Mouse (Mus musculus) frontal cortex, postnatal 36 days (tissue): Measurements from ENCODE around the gene Morn3.

Experiments
- DNase-seq, 2 experiments: peaks; one replicate each; pipeline ENCODE4 v3.0.0; 2022; ENCODE audit warnings: low spot score in 2 of 2

Gene Morn3

GRCm38 (mm10) chr5:123060706-123061401 lies 14.0 kb upstream of the Morn3 start:
- DNase-seq = no peak

- DNase-seq = peak in 1 of 2 experiments; percentile 49
Measured at GRCm38 (mm10) chr5:123059757-123060520, 13.1 kb upstream of the Morn3 start.

- DNase-seq = no peak
Measured at GRCm38 (mm10) chr5:123058251-123059102, 11.7 kb upstream of the Morn3 start.

GRCm38 (mm10) chr5:123057366-123058250 lies 10.8 kb upstream of the Morn3 start:
- peak; percentile 99 for DNase-seq

- DNase-seq = no peak
Measured at GRCm38 (mm10) chr5:123051736-123052135, 4.9 kb upstream of the Morn3 start.

- DNase-seq = no peak
Measured at GRCm38 (mm10) chr5:123050918-123051317, 4.1 kb upstream of the Morn3 start.

- DNase-seq = peak in 1 of 2 experiments; percentile 38
Measured at GRCm38 (mm10) chr5:123049271-123049670, 2.5 kb upstream of the Morn3 start.

- DNase-seq = peak; percentile 37 to 49
Measured at GRCm38 (mm10) chr5:123045561-123046295, 1.1 kb downstream of the Morn3 start.

- DNase-seq = no peak
Measured at GRCm38 (mm10) chr5:123043856-123044255, 3.0 kb downstream of the Morn3 start.

- DNase-seq = no peak
Measured at GRCm38 (mm10) chr5:123040796-123041195, 6.0 kb downstream of the Morn3 start.

GRCm38 (mm10) chr5:123039120-123039752 lies 7.6 kb downstream of the Morn3 start:
- no peak for DNase-seq

- DNase-seq = no peak
Measured at GRCm38 (mm10) chr5:123038115-123038514, 8.7 kb downstream of the Morn3 start.

- no peak for DNase-seq
Measured at GRCm38 (mm10) chr5:123035564-123035963, 11.3 kb downstream of the Morn3 start.

- DNase-seq = no peak
Measured at GRCm38 (mm10) chr5:123035089-123035488, 11.7 kb downstream of the Morn3 start.

- DNase-seq = no peak
Measured at GRCm38 (mm10) chr5:123033646-123034160, 13.1 kb downstream of the Morn3 start.

- no peak for DNase-seq
Measured at GRCm38 (mm10) chr5:123031312-123031711, 15.5 kb downstream of the Morn3 start.

- no peak for DNase-seq
Measured at GRCm38 (mm10) chr5:123029729-123030128, 17.1 kb downstream of the Morn3 start.

- no peak for DNase-seq
Measured at GRCm38 (mm10) chr5:123027436-123027835, 19.4 kb downstream of the Morn3 start.

GRCm38 (mm10) chr5:123026414-123026813 lies 20.4 kb downstream of the Morn3 start:
- no peak for DNase-seq
